Mouse (Mus musculus) liver (tissue): Measurements from ENCODE around the gene Ddc.

ENCODE experiments used
- DNase-seq: peaks from one replicate; pipeline ENCODE4 v3.0.0-alpha.2; 2020; ENCODE audit warnings: mixed read lengths

Ddc gene

DNA sequence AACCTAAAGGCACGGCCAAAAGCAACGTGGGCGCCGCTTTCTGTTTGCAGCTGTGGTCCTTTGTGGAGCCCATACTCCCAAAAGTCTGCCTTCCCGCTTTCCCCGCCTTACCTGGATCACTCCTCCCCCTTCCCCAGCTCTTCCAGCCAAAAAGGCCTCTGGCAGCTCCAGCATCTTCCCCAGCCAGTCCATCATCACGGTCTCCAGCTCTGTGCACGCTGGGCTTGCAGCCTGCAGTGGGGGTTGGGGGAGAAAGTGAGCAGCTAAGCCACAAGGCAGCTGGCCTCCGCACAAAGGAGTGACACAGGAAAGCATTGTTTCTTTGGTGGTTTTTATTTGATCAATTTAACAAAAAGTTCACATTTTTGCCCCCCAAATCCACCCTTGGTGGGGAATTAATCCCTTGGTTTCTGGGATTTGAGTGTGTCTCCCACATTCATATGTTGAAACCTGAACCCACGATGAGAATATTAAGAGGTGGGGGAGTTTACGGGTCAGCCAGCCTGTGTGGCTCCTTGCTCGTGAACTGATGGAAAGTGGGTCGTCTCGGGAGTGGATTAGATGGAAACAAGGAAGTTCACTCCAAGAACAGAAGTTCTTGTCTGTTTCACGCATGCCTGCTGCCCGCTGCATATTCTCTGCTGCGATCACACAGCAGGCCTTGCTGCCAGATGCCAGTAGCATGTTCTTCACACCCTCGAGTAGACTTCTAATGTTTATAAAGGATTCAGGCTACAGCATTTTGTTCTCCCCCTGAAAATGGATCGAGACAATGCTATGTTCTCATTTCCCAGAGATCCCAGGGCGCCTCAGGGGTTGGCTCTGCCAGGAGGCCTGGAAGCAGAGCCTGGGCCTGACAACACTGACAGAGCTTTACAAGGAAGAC, 24.7 kb downstream of the Ddc start:
- DNase-seq: peak; percentile 45

- no peak for DNase-seq
Observed at GRCm38 (mm10) chr11:11872140-11872795, 25.7 kb downstream of the Ddc start.

DNA sequence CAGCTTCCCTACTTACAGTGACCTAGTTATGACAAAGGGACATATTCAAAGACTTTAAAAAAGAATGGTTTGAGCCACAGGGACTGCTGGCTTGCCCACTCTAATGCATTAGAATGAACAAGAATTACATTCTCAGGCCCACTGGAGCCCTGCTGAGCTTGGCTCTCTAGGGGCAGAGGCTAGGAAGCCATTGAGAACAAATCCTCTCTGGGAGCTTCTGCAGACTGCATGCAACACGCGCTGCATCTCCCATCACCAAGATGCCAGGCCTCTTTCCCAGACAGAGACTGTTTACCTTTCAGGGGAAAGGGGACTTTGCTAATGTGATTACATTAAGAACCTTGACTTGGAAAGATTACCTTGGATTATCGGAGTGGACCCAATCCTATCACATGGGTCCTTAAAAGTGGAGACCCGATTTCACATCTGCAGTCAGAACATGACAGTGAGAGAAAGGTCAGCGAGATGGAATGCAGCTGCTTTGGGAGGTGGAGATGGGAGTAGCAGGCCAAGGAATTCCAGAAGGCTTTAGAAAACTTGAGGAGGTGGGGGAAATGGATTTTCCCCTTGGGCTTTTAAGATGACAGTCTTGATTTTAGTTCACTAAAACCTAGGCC, 26.6 kb downstream of the Ddc start:
- DNase-seq: no peak

DNA sequence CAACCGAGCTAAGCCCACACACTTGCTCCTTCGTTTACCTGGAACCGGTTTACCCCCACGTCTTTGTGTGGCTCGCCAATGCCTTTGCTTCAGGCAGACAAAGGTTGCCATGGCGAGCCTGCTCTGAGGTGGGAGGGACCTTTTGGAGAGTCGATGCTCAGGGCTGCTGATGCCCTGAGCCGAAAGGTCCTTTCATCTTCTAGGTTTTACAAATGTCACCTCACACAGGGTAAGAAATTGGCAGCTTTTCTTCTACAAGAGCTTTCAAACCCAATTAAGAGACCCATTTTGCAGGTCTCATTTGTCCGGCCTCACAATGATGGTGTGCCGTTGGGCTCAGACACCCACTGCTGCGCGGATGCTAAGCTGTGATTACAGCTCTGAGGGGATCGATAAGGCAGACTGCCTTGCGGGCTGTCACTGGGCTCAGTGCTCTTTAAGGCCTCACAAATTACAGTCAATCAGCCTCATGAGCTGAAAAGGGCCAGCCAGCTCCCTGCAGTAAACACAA, 29.9 kb downstream of the Ddc start:
- DNase-seq: peak; percentile 65

- no peak for DNase-seq
Observed at GRCm38 (mm10) chr11:11866696-11867095, 31.2 kb downstream of the Ddc start.

DNA sequence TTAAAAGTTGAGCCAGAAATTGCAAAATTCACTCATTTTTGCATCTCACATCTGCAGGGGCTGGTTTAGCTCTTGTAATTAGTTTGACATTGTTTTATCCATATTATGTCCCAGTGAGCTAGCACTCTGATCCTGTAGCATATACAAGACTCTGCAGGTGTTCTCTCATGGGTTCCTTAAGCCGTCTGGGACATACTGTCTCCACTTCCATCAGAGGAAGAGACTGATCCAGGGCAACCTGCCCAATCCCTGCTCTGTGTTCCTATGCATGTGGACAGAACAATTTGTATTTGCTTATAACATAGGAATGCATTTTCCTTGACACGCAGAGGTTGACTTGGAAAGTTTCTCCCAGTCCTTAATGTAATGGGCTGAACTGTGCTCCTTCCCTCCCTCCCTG, 32.8 kb downstream of the Ddc start:
- DNase-seq: no peak

DNA sequence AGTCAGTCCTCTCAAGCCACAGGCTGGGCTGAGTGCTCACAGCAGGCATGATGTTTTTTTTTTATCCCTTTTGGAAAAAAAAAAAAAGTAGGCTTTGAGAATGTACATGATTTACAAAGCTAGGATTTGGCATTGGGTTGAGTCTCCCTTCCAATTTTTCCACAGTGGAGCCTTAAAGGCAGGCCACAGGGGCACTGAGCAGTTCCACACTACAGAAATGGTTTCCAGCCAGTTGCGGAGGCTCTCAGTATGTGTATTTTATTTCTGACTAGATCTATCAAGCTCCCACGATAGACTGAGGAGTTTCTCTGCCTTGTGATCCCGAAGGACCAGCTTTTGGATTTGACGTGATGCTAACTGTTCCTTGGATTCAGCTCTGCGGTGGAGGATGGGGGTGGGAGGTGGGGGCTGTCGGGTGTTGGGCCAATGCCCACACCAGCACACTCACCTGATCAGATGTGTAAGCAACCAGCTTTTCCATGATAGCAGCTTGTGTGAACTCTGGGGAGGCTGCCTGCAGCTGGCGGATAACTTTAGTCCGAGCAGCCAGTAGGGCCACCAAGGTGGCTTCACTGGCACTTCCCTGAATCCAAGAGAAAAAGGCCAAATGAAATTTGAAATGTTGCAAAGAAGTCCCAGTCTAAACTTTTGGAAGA, 33.4 kb downstream of the Ddc start:
- DNase-seq: no peak

DNA sequence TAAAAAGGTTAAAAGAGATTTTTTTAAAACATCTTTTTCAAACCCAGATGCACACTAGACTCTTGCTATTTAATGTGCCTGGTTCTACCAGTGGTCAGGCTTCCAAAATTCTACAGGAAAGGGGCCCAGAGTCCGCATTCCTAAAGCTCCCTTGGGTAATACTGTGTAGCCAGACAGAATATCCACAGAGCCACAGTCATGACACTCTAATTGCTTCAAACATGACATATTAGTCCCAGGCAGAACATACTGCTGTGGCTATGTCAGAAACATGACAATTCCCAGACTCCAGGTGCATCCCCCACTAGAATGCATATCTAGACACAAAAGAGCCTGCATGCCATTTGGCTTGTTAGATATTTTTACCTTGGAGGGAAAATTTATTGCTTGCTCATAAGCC, 35.4 kb downstream of the Ddc start:
- no peak for DNase-seq

DNA sequence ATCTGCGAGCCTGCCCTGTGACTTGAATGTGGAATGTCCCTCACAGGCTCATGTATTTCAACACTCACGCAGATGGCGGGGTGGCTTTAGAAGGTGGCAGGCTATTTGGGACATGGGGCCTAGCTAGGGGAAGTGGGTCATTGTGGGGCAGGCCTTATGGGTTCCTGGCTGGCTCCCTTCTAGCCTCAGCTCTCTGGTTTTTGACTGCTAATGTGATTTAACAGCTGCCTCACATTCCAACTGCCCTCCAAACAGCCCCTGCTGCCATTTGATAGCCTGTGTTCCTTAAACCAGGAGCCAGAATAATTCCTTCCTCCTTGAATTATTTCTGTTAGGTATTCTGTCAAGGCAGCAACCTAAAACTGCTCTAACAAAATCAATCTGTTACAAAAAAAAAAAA, 41.0 kb downstream of the Ddc start:
- no peak for DNase-seq

DNA sequence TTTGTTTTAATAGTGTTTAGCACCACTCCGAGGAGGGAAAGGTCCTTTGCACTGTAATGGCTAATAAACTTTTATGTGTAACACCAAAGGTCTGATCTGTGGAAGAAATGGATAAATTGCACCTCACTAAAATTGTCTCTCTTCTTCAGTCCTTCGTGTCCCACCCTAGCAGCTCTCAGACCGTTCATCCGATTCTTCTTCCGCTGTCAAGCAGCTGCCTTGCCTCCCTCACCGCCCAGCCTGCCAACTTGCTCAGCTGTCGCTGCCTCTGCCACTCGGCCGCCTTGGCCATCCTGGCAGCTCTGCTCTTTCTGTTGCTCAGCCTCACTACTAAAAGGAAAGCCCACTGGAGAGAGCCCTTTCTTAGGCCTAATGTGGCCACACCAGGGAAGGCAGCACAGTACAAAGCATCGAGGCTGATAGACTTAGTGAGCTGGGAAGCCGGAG, 42.2 kb downstream of the Ddc start:
- DNase-seq: no peak

DNA sequence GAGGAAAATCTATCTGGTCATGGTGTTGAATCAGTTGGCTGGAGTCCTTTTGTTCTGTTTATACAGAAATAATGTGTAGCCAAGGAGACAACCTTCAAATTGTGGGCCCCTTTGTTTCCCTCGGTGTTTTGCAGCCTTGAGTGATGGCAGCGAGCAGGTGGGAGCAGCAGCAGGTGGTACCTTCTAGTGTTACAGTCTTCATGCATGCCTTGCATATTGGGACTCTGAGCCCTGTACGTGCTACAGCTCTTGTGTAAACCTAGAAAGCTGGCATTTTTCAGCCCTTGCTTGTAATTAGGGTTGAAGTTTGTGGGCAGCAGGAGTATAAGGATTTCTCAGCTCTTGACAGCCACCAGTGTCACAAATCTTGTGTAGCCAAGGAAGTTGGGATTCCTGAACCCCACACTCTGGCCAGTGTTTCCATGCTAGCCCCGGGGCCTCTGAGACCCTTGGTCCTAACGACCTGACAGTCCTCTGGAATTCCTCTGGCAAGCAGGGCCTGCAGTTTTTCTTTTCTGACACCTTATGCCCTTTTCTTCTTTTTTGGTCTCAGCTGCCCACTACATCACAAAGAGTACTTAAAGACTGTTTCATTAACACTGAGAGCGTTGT, 42.8 kb downstream of the Ddc start:
- DNase-seq: no peak

- DNase-seq: no peak
Observed at GRCm38 (mm10) chr11:11853731-11854461, 44.0 kb downstream of the Ddc start.

- DNase-seq: no peak
Observed at GRCm38 (mm10) chr11:11851957-11852505, 45.9 kb downstream of the Ddc start.

DNA sequence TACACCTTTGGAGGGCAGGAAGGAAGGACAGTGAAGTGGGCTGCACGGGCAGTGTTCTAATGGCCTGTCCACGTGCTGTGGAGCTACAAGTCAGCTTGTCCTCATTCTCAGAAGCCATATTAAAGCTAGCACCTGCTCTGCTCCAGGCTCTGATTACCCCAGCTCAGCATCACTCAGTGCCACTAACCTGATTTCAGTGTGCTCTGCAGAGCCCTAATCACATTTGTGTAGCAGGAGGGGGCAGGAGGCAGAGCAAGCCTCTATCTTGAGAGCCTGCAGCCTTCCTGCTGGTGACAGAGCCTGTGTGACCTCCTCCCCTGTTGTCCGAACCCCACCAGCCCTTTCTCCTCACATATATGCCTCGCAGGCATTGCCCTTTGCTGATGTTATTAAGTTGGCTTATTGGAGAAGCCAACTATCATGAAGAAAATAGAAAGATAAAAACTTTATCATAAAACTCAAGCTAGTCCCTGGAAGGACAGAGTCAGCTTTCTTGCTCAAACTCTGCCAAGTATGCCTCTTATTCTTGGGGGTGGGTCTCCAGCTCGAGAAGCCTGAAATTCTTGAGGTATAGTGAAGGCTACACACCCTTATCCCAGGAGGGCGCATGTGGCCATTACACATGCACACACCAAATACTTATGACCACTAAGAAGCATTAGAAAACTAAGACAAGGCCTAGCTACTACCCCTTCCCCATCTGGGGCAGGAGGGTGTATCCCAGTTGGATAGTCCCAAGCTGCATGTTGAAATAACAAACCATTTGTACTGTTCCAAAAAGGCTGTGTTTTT, 47.3 kb downstream of the Ddc start:
- no peak for DNase-seq

GRCm38 (mm10) chr11:11849513-11850311, 48.2 kb downstream of the Ddc start:
- no peak for DNase-seq

- DNase-seq: no peak
Observed at GRCm38 (mm10) chr11:11848467-11848866, 49.5 kb downstream of the Ddc start.

GRCm38 (mm10) chr11:11845044-11845443, 52.9 kb downstream of the Ddc start:
- DNase-seq: no peak

DNA sequence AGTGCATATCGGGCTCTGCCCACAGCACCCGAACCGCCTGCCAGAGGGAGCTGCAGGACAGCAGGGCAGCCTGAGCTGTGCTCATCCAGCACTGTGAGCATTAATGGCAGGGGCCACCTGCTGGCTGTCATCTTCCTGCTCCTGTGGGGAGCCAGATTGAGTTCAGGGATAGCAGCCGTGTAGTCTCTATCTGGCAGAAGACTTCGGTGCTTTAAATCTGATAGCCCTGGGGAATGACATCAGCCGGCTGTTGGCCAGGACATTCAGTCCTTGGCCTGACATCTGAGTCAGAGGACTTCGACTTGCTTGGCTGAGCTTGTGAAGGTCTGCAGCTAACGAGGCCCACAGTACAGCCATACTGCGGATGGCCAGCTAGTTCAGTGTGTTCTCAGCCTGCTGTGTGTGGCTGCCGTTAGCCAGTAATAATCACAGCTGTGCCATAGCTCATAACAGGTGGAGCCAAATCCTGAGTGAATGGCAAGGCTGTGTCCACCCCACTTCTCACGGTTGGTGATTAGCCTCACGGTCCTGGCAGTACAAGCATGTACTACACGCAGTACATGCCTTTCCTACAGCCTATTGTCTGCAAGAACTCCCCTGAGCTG, 53.5 kb downstream of the Ddc start:
- peak; percentile 57 for DNase-seq

GRCm38 (mm10) chr11:11841590-11841989, 56.4 kb downstream of the Ddc start:
- DNase-seq: peak; percentile 41
